ENCODE assay signal across 8 mouse cellular contexts in the genomic region with DNA sequence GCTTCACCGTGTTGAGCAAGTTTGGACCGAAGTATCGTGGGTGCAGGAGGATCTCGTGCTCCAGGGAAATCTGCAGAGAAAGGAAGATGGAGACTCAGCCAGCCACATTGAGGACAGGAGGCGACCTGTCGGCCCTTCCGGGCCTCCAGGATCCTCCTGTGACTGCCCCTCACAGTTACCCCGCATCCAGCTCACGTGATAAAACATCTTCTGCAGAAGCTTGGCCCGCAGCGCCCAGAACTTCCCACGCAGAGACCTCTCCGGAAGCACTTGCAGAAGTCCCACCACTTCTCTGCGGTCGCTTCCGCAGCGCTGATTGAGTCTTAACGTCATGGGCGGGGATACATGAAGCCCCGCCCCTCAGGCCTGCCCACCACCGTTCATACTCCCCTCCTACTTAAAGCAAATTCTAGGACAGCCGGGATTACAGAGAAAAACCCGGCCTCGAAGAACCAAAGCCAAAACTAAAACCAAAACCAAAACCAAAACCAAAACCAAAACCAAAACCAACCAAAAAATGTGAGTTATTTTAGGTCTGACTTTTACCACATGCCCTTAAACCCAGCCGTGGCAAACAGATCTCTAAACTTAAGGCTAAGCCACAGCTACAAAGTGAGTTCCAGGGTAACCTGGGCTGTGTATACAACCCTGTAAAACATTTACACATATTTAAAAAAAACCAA. TPM values are rescaled to one million over a fixed set of nuclear protein-coding genes. Genes with fewer than 3 reads are reported as not detected.
DNase-seq lines count a peak whose midpoint lies in the region; ATAC-seq and TF ChIP-seq lines count a peak whose summit lies in the region.

A gene (minus strand): TSS at position 314 of the 683 bp plus-strand sequence.

- TF ChIP-seq POLR2A in ES-Bruce4 (IDR thresholded peaks at IDR 0.05; ENCODE audit: insufficient read depth, low read length): peak; percentile 91

- H3K4me3 ChIP-seq in ES-Bruce4 (ENCODE audit: low read depth, low read length): peak within 1 kb of the TSS; percentile 95
- peak within 1 kb of the TSS; percentile 62 for H3K4me3 ChIP-seq in forebrain, embryonic 13.5 days
- H3K4me3 ChIP-seq in liver, postnatal 0 days (ENCODE audit: low read depth, low read length): peak within 1 kb of the TSS; percentile 68
- peak within 1 kb of the TSS; percentile 77 for H3K4me3 ChIP-seq in neural tube, embryonic 14.5 days (ENCODE audit: low read depth, low read length)

- peak; percentile 92 to 93 for DNase-seq in heart, postnatal 10 days
- DNase-seq in large intestine, adult 2 months (ENCODE audit: low read depth, low spot score): peak; percentile 86
- peak; percentile 91 for DNase-seq in liver, postnatal 0 days
- peak; percentile 92 for DNase-seq in testis, postnatal 10 days (ENCODE audit: low spot score)

- no peak within 1 kb of the TSS for H3K27ac ChIP-seq in ES-Bruce4 (ENCODE audit: insufficient read depth, low read length)
- 0 out of 2 replicates have a peak within 1 kb of the TSS, but pooled peaks have one; percentile 12 for H3K27ac ChIP-seq in forebrain, embryonic 13.5 days
- H3K27ac ChIP-seq in liver, postnatal 0 days (ENCODE audit: low read depth): peak within 1 kb of the TSS; percentile 77
- no peak within 1 kb of the TSS for H3K27ac ChIP-seq in neural tube, embryonic 14.5 days (ENCODE audit: low read depth, low read length)

- peak within 1 kb of the TSS; percentile 71 for H3K9ac ChIP-seq in ES-Bruce4 (ENCODE audit: low read depth, poor library complexity, severe bottlenecking)
- H3K9ac ChIP-seq in forebrain, embryonic 13.5 days: peak within 1 kb of the TSS; percentile 77
- peak within 1 kb of the TSS; percentile 73 for H3K9ac ChIP-seq in liver, postnatal 0 days (replicated peaks)
- peak within 1 kb of the TSS; percentile 63 for H3K9ac ChIP-seq in neural tube, embryonic 14.5 days (replicated peaks; ENCODE audit: low read depth, low read length)

- peaks cover 23% of the 10 kb centered on the region for H3K36me3 ChIP-seq in ES-Bruce4 (ENCODE audit: control insufficient read depth, insufficient read depth, low read length, poor library complexity, severe bottlenecking)
- H3K36me3 ChIP-seq in forebrain, embryonic 13.5 days (ENCODE audit: poor library complexity, severe bottlenecking): peaks cover 32% of the 10 kb centered on the region
- peaks cover 23% of the 10 kb centered on the region for H3K36me3 ChIP-seq in liver, postnatal 0 days (replicated peaks; ENCODE audit: insufficient read depth, low read length)
- H3K36me3 ChIP-seq in neural tube, embryonic 14.5 days (ENCODE audit: control insufficient read depth, insufficient read depth, low read length): peaks cover 12% of the 10 kb centered on the region

- 2% methylated on average over 25 of the region's 25 CpGs for WGBS in forebrain, embryonic 13.5 days
- WGBS in large intestine, adult 2 months: under 1% methylated on average over 25 of the region's 25 CpGs
- under 1% methylated on average over 25 of the region's 25 CpGs for WGBS in liver, postnatal 0 days (ENCODE audit: insufficient replicate concordance)
- WGBS in neural tube, embryonic 14.5 days: 1% methylated on average over 25 of the region's 25 CpGs

- TF ChIP-seq CTCF in ES-Bruce4 (IDR thresholded peaks at IDR 0.05; ENCODE audit: low read depth, low read length): no peak
- no peak for TF ChIP-seq CTCF in liver, postnatal 0 days (IDR thresholded peaks at IDR 0.05; ENCODE audit: low read depth)

- intact Hi-C loops in heart, postnatal 10 days (cut with DNase I): no loop called here

- no peak for TF ChIP-seq EP300 in ES-Bruce4 (IDR thresholded peaks at IDR 0.05; ENCODE audit: insufficient read depth, low read depth, low read length)
- TF ChIP-seq EP300 in liver, postnatal 0 days (IDR thresholded peaks at IDR 0.05; ENCODE audit: low read depth): 0 out of 2 replicates have a peak, but pooled peaks have one; percentile 19

- H3K4me2 ChIP-seq in forebrain, embryonic 13.5 days: peak within 1 kb of the TSS; percentile 88
- H3K4me2 ChIP-seq in liver, postnatal 0 days (ENCODE audit: low read depth, low read length): peak within 1 kb of the TSS; percentile 80
- H3K4me2 ChIP-seq in neural tube, embryonic 14.5 days (ENCODE audit: low read depth, low read length): peak within 1 kb of the TSS; percentile 95

- peak; percentile 69 for ATAC-seq in cerebellum, adult (ENCODE audit: insufficient number of reproducible peaks, low FRiP score, low TSS enrichment)
- peak; percentile 72 for ATAC-seq in forebrain, embryonic 13.5 days
- ATAC-seq in liver, postnatal 0 days: peak; percentile 64
- peak; percentile 71 for ATAC-seq in neural tube, embryonic 14.5 days (ENCODE audit: low read depth)

- no peaks in the 10 kb centered on the region for H3K4me1 ChIP-seq in ES-Bruce4 (ENCODE audit: control insufficient read depth, insufficient read depth, low read length)
- peaks cover 22% of the 10 kb centered on the region for H3K4me1 ChIP-seq in forebrain, embryonic 13.5 days
- H3K4me1 ChIP-seq in liver, postnatal 0 days (ENCODE audit: insufficient read depth): peaks cover 25% of the 10 kb centered on the region
- peaks cover 15% of the 10 kb centered on the region; the same call in 1 of the 2 replicates for H3K4me1 ChIP-seq in neural tube, embryonic 14.5 days (ENCODE audit: control insufficient read depth, insufficient read depth, low read length)

- H3K9me3 ChIP-seq in ES-Bruce4 (replicated peaks; ENCODE audit: control insufficient read depth, insufficient read depth, low read length, poor library complexity, severe bottlenecking): no peaks in the 10 kb centered on the region
- H3K9me3 ChIP-seq in forebrain, embryonic 13.5 days (replicated peaks): no peaks in the 10 kb centered on the region
- no peaks in the 10 kb centered on the region for H3K9me3 ChIP-seq in liver, postnatal 0 days (ENCODE audit: low read length)
- no peaks in the 10 kb centered on the region for H3K9me3 ChIP-seq in neural tube, embryonic 14.5 days (ENCODE audit: control insufficient read depth, low read length)

- H3K27me3 ChIP-seq in ES-Bruce4 (ENCODE audit: control insufficient read depth, insufficient read depth, low read length, poor library complexity, severe bottlenecking): no peaks in the 10 kb centered on the region
- peaks cover 4% of the 10 kb centered on the region; the same call in 1 of the 2 replicates for H3K27me3 ChIP-seq in forebrain, embryonic 13.5 days
- no peaks in the 10 kb centered on the region for H3K27me3 ChIP-seq in liver, postnatal 0 days (ENCODE audit: insufficient read depth, low read length)
- no peaks in the 10 kb centered on the region for H3K27me3 ChIP-seq in neural tube, embryonic 14.5 days (ENCODE audit: control insufficient read depth, insufficient read depth, low read length)

RNA-seq across cellular contexts. Expression of the gene that starts here (rescaled TPM):
- polyA plus RNA-seq in ES-Bruce4 (2011; ENCODE audit: insufficient read depth, insufficient read length, low read depth, missing spikeins): 98.2 and 103 TPM in 2 replicates
- 174 and 190 TPM in 2 replicates for polyA plus RNA-seq in forebrain, embryonic 13.5 days (2015; fragmentation: Nextera tagmentation; extraction: Ambion mirVana)
- total RNA-seq in heart, postnatal 10 days (2021): 10 to 100 TPM; 72.7 to 76.0 TPM
- polyA plus RNA-seq in large intestine, adult 2 months (2012; rRNA removed): 46.2 and 53.1 TPM in 2 replicates
- polyA plus RNA-seq in liver, postnatal 0 days (2015; fragmentation: Nextera tagmentation; extraction: Ambion mirVana): 61.7 and 63.3 TPM in 2 replicates
- polyA plus RNA-seq in neural tube, embryonic 14.5 days (2014; fragmentation: Nextera tagmentation; extraction: Ambion mirVana): 141 and 153 TPM in 2 replicates

Comparison
In these comparisons a context has a peak if more than half of its experiments do, and no peak if none do; other contexts are left out.
1. H3K27ac ChIP-seq: peak in forebrain, embryonic 13.5 days (single experiment) and liver, postnatal 0 days (single experiment); none in ES-Bruce4 (single experiment) and neural tube, embryonic 14.5 days (single experiment).
2. Peak in every context shown above with its lines, with median percentiles within 50 percentile points of each other: H3K4me3 ChIP-seq, H3K9ac ChIP-seq, ATAC-seq, H3K4me2 ChIP-seq and DNase-seq.